Mouse (Mus musculus) right cerebral cortex, postnatal 25 days (tissue): ENCODE measurements at regions not wholly inside any gene's neighbourhood (a gene's known extent, or its start where the extent isn't known, plus 50 kb on each side); places are given as distances from the start of the nearest gene placed in this dataset.
"Not testable (repeated sequence)": the region's sequence is repeated elsewhere in the genome, so short reads cannot be mapped to it uniquely, and the experiment has no call there.

ENCODE experiments used
- DNase-seq: peaks from one replicate; pipeline ENCODE4 v3.0.0; 2022

GRCm38 (mm10) chr8:78083012-78083411, 130.1 kb upstream of the Ttc29 start:
- DNase-seq, result no peak

DNA sequence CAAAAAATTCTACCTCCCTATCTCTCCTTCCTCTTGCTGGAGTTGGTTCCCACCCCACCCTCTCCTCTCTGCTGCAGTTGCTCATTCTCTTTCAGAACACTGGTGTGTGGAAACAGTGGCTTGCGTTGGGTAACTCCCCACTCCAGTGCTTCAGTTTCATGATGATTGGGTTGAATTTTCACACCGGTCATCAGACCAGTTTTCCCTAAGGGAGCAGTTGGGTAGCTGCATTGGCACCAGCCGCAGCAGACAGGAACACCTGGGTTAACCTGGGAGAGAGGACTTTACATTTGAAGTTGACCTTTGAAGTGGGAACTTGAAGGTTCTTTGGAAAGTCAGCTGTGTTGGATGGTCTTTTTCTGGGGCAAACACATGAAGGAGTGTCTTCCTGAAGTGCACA, 126.7 kb upstream of the Ttc29 start:
- no peak for DNase-seq

GRCm38 (mm10) chr8:78090382-78091122, 122.5 kb upstream of the Ttc29 start:
- no peak for DNase-seq

- no peak for DNase-seq
Measured at GRCm38 (mm10) chr8:78096383-78096782, 116.7 kb upstream of the Ttc29 start.

GRCm38 (mm10) chr8:78098191-78098745, 114.8 kb upstream of the Ttc29 start:
- no peak for DNase-seq

DNA sequence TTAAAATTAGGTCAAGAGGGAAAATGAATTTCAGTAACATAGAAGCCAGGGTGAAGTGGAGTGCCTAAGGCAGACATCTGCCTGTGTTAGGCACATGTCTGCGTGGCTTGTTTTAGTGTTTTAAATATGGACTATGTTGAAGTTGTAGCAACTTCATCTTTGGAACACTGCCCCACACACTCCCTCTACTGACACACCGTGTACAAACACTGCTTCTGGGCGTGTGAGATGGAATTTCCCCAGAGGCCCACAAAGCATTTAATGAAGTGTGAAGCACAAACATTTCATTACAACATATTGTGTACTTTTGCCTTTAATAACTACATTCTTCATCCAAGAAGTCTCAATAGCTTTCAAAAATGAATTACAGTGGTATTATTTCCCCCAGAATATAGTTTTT, 114.0 kb upstream of the Ttc29 start:
- no peak for DNase-seq

GRCm38 (mm10) chr8:78107339-78107738, 105.8 kb upstream of the Ttc29 start:
- no peak for DNase-seq

DNA sequence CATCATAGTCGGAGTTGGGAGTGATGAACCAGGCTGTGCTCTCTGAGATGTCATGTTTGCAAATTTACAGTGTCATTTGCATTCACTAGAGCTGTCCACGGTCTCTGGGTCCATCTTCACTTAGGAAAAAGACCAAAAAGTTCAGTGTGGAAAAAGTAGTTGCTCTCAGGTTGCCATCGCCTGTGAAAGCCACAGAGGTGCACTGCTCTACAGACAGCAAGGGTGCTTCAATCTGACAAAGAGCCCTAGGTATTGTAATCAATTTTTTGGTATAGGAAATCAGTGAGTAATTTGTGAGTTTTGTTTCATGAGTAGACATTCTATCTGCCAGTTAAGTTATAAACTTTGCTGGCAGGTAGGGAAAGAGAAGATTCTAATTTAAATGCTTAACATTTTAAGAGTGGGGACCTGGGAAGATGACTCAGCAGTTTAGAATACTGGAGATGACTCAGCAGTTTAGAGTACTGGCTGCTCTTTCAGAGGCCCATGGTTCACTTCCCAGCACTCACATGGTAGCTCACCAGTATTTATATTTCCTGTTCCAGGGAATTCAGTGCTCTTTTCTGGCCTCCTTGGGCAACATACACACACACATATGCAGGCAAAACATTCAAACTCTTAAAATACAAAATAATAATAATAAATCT, 103.0 kb upstream of the Ttc29 start:
- DNase-seq, result no peak

GRCm38 (mm10) chr8:78113105-78113504, 100.0 kb upstream of the Ttc29 start:
- no peak for DNase-seq

- no peak for DNase-seq
Measured at GRCm38 (mm10) chr8:78114512-78114911, 98.6 kb upstream of the Ttc29 start.

- DNase-seq, result no peak
Measured at GRCm38 (mm10) chr8:78117191-78117590, 95.9 kb upstream of the Ttc29 start.

DNA sequence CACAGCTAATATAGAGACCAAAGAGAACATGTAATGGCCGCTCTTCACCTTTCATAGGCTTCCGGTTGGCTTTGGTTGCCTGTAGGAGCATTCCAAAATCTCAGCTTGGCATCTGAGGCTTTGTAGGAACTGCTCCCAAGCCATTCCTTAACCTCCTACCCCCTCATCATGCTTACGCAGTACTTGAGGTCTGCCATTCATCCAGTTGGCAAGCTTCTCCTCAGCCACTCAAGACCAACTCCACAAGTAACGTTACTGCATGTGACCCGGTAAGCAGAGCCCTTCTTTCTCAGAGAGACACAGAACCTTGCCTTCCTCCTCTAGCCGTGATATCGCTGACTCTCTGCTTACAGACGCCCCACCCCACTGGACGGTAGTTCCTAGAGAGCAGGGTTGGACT, 94.6 kb upstream of the Ttc29 start:
- DNase-seq, result no peak

DNA sequence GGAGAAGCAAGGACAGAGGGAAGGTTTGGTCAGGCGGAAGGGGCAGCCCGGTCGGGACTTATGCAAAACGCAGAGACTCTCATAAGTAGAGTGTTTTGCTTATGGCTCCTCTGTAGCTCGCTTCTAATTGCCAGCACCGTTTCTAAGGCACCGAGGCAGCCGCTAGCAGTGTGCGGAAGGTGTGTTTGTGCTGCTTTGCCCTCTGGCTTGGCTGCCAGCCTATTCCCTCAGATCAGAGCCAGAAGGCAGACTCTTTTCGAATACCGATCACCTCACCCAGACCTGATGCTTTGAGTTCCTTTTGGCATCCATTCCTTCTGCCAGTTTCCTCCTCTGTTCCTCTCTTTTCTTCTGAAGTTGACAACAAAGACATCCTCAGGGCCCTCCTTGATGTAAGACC, 93.4 kb upstream of the Ttc29 start:
- no peak for DNase-seq

DNA sequence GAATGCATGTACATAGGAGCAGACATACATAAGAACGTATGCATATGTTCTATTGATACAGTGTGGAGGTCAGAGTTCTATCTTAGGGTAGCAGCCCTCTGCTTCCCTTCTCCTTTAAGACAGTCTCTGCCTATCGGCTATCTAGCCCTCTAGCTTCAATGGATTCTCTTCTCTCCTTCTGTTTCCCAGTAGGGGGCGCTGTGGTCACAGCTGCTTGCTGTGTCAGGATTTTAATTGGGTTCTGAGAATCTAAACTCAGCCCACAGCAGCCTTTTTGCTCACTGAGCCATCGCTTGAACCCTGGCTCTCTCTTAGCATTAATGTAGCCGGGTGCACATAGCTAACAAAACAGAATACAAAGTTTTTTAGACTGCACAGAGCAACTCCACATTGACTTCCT, 88.8 kb upstream of the Ttc29 start:
- no peak for DNase-seq

- DNase-seq, result no peak
Measured at GRCm38 (mm10) chr8:78127852-78128251, 85.2 kb upstream of the Ttc29 start.

GRCm38 (mm10) chr8:78129061-78129460, 84.0 kb upstream of the Ttc29 start:
- no peak for DNase-seq

DNA sequence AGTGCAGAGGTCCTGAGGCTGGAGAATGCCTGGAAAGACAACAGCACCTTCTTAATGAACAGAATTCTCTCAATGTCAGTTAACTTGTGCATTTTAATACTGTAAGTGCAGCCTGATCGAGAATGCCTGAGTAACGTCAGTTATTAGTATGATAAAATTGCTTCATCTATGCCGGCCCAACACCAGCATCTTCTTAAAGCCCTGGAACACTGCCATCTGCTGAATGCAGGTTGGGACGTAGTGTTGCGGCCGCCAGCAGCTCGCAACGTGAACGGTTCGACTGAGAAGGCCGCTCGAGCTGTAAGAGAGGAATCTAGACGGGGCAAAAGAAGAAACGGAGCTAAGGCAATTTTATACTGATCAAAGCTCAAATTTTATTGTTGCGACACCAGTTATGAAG, 73.6 kb upstream of the Ttc29 start:
- DNase-seq, result not testable (repeated sequence)

GRCm38 (mm10) chr8:78147170-78147569, 65.9 kb upstream of the Ttc29 start:
- no peak for DNase-seq

GRCm38 (mm10) chr8:78148006-78148405, 65.1 kb upstream of the Ttc29 start:
- no peak for DNase-seq

GRCm38 (mm10) chr8:78154873-78155272, 58.2 kb upstream of the Ttc29 start:
- DNase-seq, result no peak

DNA sequence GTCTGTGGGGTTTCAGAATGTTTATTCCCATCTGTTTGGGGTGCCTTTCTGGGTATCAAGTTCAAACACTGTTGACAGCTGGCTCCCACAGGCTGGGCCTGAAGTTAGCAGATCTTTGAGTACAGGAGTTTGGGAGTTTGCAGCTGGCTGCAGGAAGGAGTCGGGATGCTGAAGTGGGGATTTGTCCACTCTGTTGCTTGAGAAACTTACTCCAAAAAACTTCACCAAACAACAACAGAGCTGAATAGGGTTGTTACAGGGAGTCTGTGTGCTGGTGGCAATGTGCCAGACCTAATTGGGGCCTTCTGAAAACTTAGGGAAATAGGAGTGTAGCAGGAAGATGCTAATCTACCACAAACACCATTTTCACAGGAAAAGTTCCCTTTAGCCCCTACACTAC, 51.1 kb upstream of the Ttc29 start:
- no peak for DNase-seq

DNA sequence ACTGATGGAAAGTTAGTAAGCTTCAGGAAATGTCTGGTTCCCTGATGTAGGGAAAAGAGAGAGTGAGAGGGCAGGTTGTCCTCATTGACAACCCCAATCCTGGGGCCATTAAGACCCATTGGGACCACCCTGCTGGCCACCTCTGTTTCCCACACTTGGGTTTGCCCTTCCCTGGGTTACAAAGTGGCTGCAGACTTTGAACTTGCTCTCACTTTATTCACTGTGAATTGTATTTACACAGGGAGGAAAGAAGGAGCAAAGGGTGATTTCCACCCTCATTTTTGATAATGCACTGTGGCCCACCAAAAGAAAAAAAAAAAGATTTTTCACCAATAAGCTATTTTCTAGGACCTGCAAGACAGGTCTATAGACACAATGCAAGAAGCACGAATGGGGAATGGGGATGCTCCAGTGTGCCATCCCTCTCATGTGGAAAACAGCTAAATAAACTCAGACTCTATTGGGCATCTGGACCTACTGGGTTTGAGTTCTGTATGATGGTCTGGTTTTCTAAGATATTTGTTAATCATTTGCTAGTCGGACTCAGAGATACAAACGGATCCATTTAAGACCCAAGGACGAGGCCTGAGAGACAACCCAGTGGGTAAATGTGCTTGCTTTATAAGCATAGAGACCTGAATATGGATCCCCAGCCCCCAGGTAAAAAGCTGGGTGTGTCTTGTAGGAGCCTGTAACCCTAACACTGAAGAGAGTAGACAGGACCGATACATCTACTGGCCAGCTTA, 50.2 kb upstream of the Ttc29 start:
- DNase-seq, result no peak
